Mouse (Mus musculus) forebrain, postnatal 0 days (tissue): ENCODE measurements at regions not wholly inside any gene's neighbourhood (a gene's known extent, or its start where the extent isn't known, plus 50 kb on each side); places are given as distances from the start of the nearest gene placed in this dataset.

Experiments
- ATAC-seq: fragments of 200-750 bp; cut with Nextera tagmentation; 2 replicates; pipeline ENCODE4 v1.8.0; 2017; ENCODE audit warnings: mild to moderate bottlenecking, moderate library complexity
- DNase-seq: peaks from one replicate; pipeline ENCODE4 v3.0.0-alpha.2; 2015
- H3K27ac ChIP-seq: fragments of 300-500 bp; sonication (generic); 2 replicates; pipeline ENCODE4 v1.5.1; 2014; ENCODE audit warnings: low read depth, mild to moderate bottlenecking, antibody characterized with exemption, low read length, moderate library complexity, mixed read lengths
- H3K27me3 ChIP-seq: fragments of 300-500 bp; sonication (generic); 2 replicates; pipeline ENCODE4 v1.6.1; 2014; ENCODE audit warnings: mild to moderate bottlenecking, low read length, mixed read lengths; ENCODE audit not compliant: insufficient read depth
- H3K36me3 ChIP-seq: fragments of 300-500 bp; sonication (generic); 2 replicates; pipeline ENCODE4 v1.6.1; 2014; ENCODE audit warnings: mild to moderate bottlenecking, moderate library complexity; ENCODE audit not compliant: insufficient read depth
- H3K4me1 ChIP-seq: fragments of 300-500 bp; sonication (generic); 2 replicates; pipeline ENCODE4 v1.6.1; 2014; ENCODE audit warnings: antibody characterized with exemption; ENCODE audit not compliant: insufficient read depth
- H3K4me2 ChIP-seq: fragments of 300-500 bp; sonication (generic); 2 replicates; pipeline ENCODE4 v1.6.1; 2014; ENCODE audit warnings: low read depth, mild to moderate bottlenecking, moderate library complexity
- H3K4me3 ChIP-seq: fragments of 300-500 bp; sonication (generic); 2 replicates; pipeline ENCODE4 v1.5.1; 2014; ENCODE audit warnings: low read depth, low read length, mixed read lengths
- H3K9ac ChIP-seq: fragments of 300-500 bp; sonication (generic); 2 replicates; pipeline ENCODE4 v1.6.1; 2014; ENCODE audit warnings: mild to moderate bottlenecking
- H3K9me3 ChIP-seq: fragments of 300-500 bp; sonication (generic); 2 replicates; pipeline ENCODE4 v1.6.1; 2016; ENCODE audit warnings: low read length
- CTCF ChIP-seq: sonication (generic); IDR thresholded peaks from 2 replicates; pipeline ENCODE4 v1.5.1; 2016; ENCODE audit warnings: antibody characterized with exemption, control low read depth, low read depth
- WGBS: fragments of 180-500 bp; shearing (Covaris S2); extraction: QIAGEN DNeasy Blood & Tissue Kit; methylation state at CpG from one replicate; pipeline ENCODE4 v1.1.7; 2014; 5-methylcytosine and 5-hydroxymethylcytosine counted together

- no peaks in the 10 kb centered on the region for H3K9me3 ChIP-seq
- no peak overlapping the region for H3K4me3 ChIP-seq
- ATAC-seq (peak; percentile 81), DNase-seq (peak; percentile 82)
- 19% methylated on average over 4 of the region's 4 CpGs for WGBS
- no peak for TF ChIP-seq CTCF
- H3K27me3 ChIP-seq: no peaks in the 10 kb centered on the region
- no peak overlapping the region for H3K9ac ChIP-seq
- H3K36me3 ChIP-seq: no peaks in the 10 kb centered on the region
- H3K4me2 ChIP-seq: no peak overlapping the region
- H3K27ac ChIP-seq: no peak overlapping the region
- no peaks in the 10 kb centered on the region for H3K4me1 ChIP-seq
Observed at GRCm38 (mm10) chr15:69923833-69924232, 3423.1 kb upstream of the Lrrc6 start.

- peak; percentile 81 for DNase-seq
- Histone ChIP-seq H3K27ac (no peak overlapping the region), H3K4me3 (no peak overlapping the region), H3K4me1 (no peaks in the 10 kb centered on the region), H3K9me3 (no peaks in the 10 kb centered on the region), H3K4me2 (no peak overlapping the region), H3K36me3 (no peaks in the 10 kb centered on the region), H3K27me3 (no peaks in the 10 kb centered on the region), H3K9ac (no peak overlapping the region)
- no peak for TF ChIP-seq CTCF
- peak; percentile 82 for ATAC-seq
- 13% methylated on average over 2 of the region's 2 CpGs for WGBS
Observed at GRCm38 (mm10) chr15:69923280-69923679, 3422.6 kb upstream of the Lrrc6 start.

GRCm38 (mm10) chr15:69922176-69922575 is 3421.5 kb upstream of the Lrrc6 start:
- peak; percentile 37 for TF ChIP-seq CTCF
- ATAC-seq (no peak), DNase-seq (peak; percentile 34)
- Histone ChIP-seq H3K4me2 (no peak overlapping the region), H3K4me1 (no peaks in the 10 kb centered on the region), H3K9me3 (no peaks in the 10 kb centered on the region), H3K4me3 (no peak overlapping the region), H3K27me3 (no peaks in the 10 kb centered on the region), H3K36me3 (no peaks in the 10 kb centered on the region), H3K27ac (no peak overlapping the region), H3K9ac (no peak overlapping the region)
- 65% methylated on average over 3 of the region's 3 CpGs for WGBS

GRCm38 (mm10) chr15:69885764-69886163 is 3385.1 kb upstream of the Lrrc6 start:
- no peaks in the 10 kb centered on the region for H3K4me1 ChIP-seq
- no peak overlapping the region for H3K4me2 ChIP-seq
- H3K9me3 ChIP-seq: no peaks in the 10 kb centered on the region
- H3K27ac ChIP-seq: no peak overlapping the region
- DNase-seq: no peak
- WGBS: 76% methylated on average over 4 of the region's 4 CpGs
- H3K4me3 ChIP-seq: no peak overlapping the region
- H3K9ac ChIP-seq: no peak overlapping the region
- ATAC-seq: no peak
- no peaks in the 10 kb centered on the region for H3K27me3 ChIP-seq
- no peak for TF ChIP-seq CTCF
- H3K36me3 ChIP-seq: no peaks in the 10 kb centered on the region

- H3K9me3 ChIP-seq: no peaks in the 10 kb centered on the region
- DNase-seq (no peak), ATAC-seq (no peak)
- no peaks in the 10 kb centered on the region for H3K27me3 ChIP-seq
- H3K36me3 ChIP-seq: no peaks in the 10 kb centered on the region
- H3K27ac ChIP-seq: no peak overlapping the region
- no peaks in the 10 kb centered on the region for H3K4me1 ChIP-seq
- no peak overlapping the region for H3K4me2 ChIP-seq
- H3K9ac ChIP-seq: no peak overlapping the region
- H3K4me3 ChIP-seq: no peak overlapping the region
- no peak for TF ChIP-seq CTCF
Observed at GRCm38 (mm10) chr15:69878511-69878910, 3377.8 kb upstream of the Lrrc6 start.

GRCm38 (mm10) chr15:69853521-69853920 is 3352.8 kb upstream of the Lrrc6 start:
- Histone ChIP-seq H3K4me2 (no peak overlapping the region), H3K4me1 (no peaks in the 10 kb centered on the region), H3K36me3 (no peaks in the 10 kb centered on the region), H3K27ac (no peak overlapping the region), H3K9me3 (no peaks in the 10 kb centered on the region), H3K27me3 (no peaks in the 10 kb centered on the region), H3K4me3 (no peak overlapping the region), H3K9ac (no peak overlapping the region)
- no peak for ATAC-seq
- 13% methylated on average over 1 of the region's 1 CpGs for WGBS
- DNase-seq: no peak
- no peak for TF ChIP-seq CTCF

GRCm38 (mm10) chr15:69849644-69850043 is 3348.9 kb upstream of the Lrrc6 start:
- ATAC-seq (no peak), DNase-seq (no peak)
- TF ChIP-seq CTCF: no peak
- Histone ChIP-seq H3K4me2 (no peak overlapping the region), H3K27ac (no peak overlapping the region), H3K36me3 (no peaks in the 10 kb centered on the region), H3K4me3 (no peak overlapping the region), H3K9me3 (no peaks in the 10 kb centered on the region), H3K9ac (no peak overlapping the region), H3K4me1 (no peaks in the 10 kb centered on the region), H3K27me3 (no peaks in the 10 kb centered on the region)
- 98% methylated on average over 1 of the region's 1 CpGs for WGBS
